Mouse (Mus musculus) T-helper 2 cell (primary cell): ENCODE results near the gene Maml3.

Experiments
- in situ Hi-C: fragments of 300-600 bp; cut with MboI, MseI; formaldehyde crosslinking; loops from one replicate; pipeline ENCODE4 v1.15.1; 2025; ENCODE audit warnings: high pct_unique_total_duplicates

The Maml3 gene

DNA sequence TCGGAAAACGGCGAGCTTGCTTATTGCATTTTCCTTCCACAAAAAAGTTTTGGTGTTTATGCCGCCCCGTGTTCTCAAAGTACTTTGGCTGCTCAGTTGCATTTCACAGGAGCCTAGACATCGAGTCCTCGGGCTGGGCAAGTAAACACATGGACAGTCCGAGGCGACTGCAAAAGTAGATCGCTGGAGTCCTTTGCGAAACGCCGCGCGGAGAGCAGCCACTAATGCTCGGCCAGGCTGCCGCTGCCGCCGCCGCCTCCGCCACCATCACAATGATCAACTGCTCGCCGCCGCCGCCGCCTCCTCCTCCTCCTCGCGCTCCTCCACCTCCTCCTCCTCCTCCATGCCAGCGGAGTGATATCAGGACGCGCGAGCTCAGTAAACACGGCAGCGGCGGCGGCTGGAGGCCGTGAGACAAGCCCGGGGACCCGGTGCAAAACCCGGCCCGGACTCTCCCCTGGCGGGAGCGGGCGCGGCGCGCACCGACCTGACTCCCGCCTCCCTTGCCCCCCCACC lies at the start of gene Maml3:
Gene Maml3 (minus strand): TSS at position 441 of the 516 bp plus-strand sequence.
- in situ Hi-C loops = no loop called here

DNA sequence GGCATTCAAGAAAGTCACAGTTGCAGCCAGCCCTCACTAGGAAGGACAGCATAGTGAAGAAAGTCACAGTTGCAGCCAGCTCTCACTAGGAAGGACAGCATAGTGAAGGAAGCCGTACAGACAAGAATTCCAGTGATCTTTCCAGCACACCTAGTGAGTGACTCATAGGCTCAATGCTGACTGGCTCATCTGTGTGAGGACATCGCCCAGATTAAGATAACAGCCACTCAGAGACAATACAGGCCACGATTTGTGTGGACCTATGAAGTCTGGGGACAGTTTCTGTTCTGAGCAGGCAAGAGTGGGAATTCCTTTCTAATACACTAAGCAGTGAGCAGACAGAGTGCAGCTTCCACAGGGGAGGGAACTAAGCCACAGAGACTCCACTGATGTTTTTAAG lies 46.3 kb upstream of the Maml3 start:
- in situ Hi-C loops = no loop called here

GRCm38 (mm10) chr3:52148301-52148700 lies 43.4 kb upstream of the Maml3 start:
- in situ Hi-C loops = no loop called here

DNA sequence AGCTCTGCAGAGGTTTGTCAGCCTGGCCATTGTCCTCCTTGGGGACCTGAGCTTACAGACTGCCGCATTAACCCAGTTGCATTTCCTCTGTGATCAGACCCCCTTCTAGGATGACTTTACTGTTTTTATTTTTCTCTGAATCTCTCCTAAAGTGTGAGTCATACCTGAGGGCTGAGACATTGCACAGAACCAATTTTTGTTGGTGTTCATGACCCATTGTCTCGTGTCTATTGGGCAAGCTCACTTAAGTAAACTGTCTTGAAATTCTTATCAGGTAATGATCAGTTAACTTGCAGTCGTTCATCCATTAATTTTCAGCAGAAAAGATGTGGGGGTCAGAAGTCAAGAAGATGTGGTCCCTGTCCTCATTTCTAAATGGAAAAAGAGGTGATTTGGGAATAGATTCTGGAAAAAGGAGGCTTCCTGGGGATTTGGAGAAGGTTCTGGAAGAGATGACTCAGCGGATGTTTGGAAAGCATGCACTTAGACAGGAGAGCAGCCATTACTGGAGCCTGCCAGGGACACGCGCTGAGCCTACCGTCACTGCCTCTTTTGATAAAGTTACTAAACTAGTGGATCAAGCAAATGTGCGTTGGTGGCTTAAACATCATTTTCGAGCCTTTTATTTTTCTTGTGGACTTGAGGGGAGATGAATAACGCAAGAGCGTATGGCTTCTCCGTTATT lies 40.0 kb upstream of the Maml3 start:
- in situ Hi-C loops = no loop called here

DNA sequence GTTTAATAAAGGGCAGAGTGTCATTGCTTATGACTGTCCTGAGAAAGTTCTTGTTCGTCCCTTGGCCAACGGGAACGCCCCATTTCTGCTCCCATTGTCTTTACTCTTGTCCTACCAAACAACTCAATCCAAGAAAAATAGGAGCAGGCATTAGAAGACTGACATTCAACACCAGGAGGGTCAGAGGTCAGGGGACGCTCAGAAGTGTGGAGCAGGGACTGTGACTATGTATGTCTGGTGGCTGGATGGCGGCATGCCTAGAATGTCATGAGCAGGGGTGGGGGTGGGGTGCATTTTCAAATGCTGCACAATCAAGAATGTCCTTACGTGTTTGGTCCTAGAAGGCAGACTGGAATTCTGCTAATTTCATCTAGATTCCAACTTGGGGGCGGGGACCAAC lies 38.1 kb upstream of the Maml3 start:
- in situ Hi-C loops = no loop called here

DNA sequence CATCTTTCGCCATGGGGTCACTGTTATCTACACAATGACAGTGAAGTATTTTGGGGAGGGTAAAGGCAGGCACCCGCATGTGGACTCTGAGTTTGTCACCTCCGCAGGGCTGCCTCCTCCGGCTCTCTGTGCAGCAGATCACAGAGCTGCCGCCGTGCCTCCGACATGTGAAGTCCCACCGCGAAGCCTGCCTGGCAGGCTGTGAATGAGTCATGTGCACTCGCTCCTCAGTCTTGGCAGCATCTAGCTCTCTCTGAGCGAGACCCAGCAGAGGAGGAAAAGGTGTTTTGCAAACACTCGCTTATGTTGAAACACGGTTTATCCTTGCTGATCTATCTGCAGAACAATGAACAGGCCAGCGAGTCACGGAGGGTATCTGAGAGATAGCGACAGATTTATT lies 35.3 kb upstream of the Maml3 start:
- in situ Hi-C loops = no loop called here

DNA sequence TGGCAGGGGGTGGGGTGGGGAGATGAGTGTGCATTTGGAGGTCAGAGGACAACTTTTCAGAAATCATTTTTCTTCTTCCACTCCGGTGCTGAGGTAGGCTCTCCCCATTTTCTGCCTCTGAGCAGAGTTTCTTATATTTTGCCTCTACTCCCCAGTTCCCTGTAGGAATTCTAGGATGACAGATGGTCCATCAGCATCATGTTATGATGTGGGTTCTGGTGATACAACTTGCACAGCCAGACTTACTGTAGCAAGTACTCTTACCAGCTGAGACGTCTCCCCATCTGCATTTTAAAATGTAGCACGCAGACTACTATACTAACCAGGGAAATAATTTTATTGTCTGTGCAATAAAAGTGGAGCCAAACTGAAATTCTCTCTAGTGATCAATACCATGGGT lies 20.5 kb upstream of the Maml3 start:
- in situ Hi-C loops = no loop called here

GRCm38 (mm10) chr3:52120858-52121257 lies 16.0 kb upstream of the Maml3 start:
- in situ Hi-C loops = no loop called here

GRCm38 (mm10) chr3:52119216-52119615 lies 14.3 kb upstream of the Maml3 start:
- in situ Hi-C loops = no loop called here

- in situ Hi-C loops = no loop called here
Observed at GRCm38 (mm10) chr3:52115421-52115820, 10.5 kb upstream of the Maml3 start.

DNA sequence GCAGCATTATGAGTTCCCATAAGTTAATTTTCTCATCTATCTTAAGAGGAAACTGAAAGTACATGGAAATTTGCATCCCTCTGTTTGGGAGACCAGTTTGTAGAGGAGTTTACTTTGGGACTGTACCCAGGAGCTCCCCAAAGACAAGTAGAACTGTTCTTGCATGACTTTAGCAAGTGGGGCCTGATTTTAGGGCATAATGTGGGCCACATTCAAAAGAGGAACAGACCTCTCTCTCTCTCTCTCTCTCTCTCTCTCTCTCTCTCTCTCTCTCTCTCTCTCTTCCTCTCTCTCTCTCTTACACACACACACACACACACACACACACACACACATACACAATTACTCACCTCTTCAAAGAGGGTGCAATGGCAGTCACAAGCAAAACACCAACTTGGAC lies 3.2 kb upstream of the Maml3 start:
- in situ Hi-C loops = no loop called here

- in situ Hi-C loops = no loop called here
Observed at GRCm38 (mm10) chr3:52105156-52105555, 280 bp upstream of the Maml3 start.

GRCm38 (mm10) chr3:52104208-52104607 lies 668 bp downstream of the Maml3 start:
- in situ Hi-C loops = no loop called here

GRCm38 (mm10) chr3:52103531-52104181 lies 1.2 kb downstream of the Maml3 start:
- in situ Hi-C loops = no loop called here

- in situ Hi-C loops = no loop called here
Observed at GRCm38 (mm10) chr3:52102601-52103530, 2.0 kb downstream of the Maml3 start.

GRCm38 (mm10) chr3:52101977-52102600 lies 2.8 kb downstream of the Maml3 start:
- in situ Hi-C loops = no loop called here

GRCm38 (mm10) chr3:52101401-52101976 lies 3.4 kb downstream of the Maml3 start:
- in situ Hi-C loops = no loop called here

DNA sequence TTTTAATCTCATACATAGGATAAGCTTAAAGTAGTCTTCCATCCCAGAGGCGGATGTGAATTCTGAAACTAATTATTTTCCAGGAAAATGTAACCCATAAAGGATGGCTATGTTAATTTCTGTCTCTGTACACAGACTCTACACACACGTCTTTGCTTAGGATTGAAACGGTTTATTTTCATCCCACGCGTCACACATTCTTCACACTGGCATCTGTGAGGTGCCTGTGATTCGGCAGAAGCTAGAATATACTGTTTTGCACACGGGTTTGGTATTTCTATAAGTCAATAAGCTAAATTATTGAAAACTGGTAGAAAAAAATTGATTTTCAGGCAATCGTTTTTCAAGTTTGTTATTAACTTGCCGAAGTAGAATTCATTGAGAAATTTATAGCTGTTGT lies 4.0 kb downstream of the Maml3 start:
- in situ Hi-C loops = no loop called here

DNA sequence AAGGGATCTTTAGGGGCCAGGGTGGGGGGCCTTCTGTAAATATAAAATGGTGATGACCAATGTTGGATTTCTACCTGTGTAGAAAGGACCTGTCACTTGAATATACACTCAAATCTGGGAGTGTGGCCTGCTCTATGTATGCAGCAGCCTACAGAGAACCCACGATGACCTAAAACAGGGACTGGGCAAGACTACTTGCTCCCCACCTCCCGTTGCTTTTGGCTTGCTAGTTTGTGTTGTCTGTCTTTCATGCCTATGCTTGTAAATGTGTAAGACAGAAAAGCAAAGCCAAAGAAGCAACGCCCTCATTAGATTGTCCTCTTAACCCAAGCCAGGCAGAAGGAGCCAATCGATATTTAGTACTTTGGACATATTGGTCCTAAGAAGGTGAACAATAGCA lies 4.6 kb downstream of the Maml3 start:
- in situ Hi-C loops = no loop called here

DNA sequence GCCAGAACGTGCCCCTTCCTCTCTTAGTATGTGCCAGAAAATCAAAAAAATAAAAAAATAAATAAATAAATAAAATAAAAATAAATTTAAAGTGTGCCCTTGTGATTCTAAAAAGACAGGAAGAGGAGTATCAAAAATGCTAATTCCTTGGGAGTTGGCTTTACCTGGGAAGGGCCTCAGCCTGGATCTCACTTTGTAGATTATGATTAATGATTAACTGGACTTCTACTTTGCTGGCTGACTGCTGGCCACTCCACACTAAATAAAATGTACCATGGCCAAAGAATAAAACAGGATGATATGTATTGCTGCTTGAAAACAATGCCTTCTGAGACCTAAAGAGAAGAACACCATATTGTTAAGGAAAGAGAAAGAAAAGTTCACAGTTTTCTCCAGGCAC lies 5.6 kb downstream of the Maml3 start:
- in situ Hi-C loops = no loop called here

DNA sequence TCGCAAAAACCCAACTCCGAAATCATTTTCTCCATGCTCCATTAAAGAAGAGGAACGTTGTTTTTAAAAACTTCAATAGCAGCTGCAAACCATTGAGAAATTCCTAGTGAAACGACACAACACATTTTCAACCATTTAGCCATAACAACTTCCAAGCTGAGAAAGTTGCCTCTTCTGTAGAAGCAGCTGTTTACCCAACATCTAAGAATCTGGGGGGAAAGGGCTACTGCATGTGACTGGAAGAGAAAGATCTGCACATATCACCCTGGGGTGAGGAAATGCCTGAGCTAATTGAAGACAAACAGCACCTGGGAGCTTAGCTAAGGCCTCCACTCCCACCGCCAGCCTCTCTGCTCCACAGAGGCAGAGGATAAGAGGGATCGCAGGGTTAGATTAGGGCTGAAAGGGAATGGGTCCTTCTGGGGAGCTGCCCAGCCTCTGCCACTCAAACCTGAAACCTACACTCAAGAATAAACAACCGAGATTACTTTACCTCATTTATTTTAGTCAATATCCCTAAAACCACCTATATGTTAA lies 13.5 kb downstream of the Maml3 start:
- in situ Hi-C loops = no loop called here
